Mouse (Mus musculus): ENCODE results near the gene Tcirg1. TPM values are rescaled to one million over a fixed set of nuclear protein-coding genes. Genes with fewer than 3 reads are reported as not detected.
A peak's percentile ranks its signal among the peaks of the same experiment; 100 is the strongest.

Gene Tcirg1
- total RNA-seq, 2 experiments from 2014 or later = 5.1 to 5.8 TPM

DNA sequence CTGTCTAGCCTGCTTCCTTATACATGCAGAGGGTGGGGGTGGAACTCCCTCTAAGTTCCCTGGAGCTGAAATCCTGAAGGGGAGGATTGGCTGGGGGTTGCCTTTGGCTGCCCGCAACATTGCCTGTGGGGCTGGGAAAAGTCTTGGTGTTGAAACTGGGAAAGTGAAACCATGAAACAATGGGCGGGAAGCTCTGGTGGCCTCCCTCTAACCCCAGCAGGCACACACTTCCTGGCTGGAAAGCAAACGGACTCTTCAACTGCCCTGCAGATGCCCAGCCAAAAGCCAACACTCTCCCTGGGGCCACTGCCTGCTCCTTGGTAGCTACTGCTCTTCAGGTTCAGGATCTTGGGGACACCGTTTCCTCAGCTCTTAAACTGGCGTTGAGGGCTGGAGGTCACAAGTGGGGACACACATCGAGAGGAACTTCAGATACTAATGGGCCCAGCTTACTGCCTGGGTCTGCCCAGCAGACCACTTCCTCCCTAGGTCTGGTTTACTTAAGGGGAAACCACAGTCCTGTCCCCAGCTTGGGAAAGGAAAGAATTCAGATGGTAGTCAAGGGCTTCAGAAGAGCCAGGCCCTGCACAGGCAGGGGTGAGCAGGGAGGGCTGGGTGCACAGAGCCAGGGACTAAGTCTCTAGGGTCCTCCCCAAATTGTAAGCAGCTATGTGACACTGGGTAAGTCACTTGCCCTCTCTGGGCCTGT is 1.5 kb downstream of the Tcirg1 start:
- peak; percentile 57 for DNase-seq
- peak overlapping the region; percentile 81 for H3K27ac ChIP-seq
- peak overlapping the region; percentile 73 for H3K4me3 ChIP-seq
- intact Hi-C loops (cut with DNase I) = no loop called here
- no peak for TF ChIP-seq CTCF (IDR thresholded peaks at IDR 0.05)

DNA sequence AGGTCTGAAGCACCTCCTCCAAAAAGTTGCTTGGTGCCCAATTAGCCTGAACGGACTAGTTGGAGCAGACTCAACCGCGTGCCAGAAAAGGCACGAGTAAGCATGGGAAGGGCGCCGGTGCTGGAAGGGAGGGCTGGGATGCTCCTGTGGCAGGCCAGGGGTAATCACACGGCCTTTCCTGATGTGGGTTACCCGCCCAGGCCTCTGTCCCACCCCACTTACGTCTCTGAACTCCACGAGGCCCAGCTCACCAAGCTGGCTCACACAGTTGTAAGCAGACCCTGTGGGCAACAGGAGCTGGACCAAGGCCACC is 2.6 kb downstream of the Tcirg1 start:
- TF ChIP-seq CTCF (IDR thresholded peaks at IDR 0.05) = no peak
- H3K4me3 ChIP-seq = peak overlapping the region; percentile 73
- DNase-seq = peak; percentile 20
- intact Hi-C loops (cut with DNase I) = no loop called here
- peak overlapping the region; percentile 81 for H3K27ac ChIP-seq

DNA sequence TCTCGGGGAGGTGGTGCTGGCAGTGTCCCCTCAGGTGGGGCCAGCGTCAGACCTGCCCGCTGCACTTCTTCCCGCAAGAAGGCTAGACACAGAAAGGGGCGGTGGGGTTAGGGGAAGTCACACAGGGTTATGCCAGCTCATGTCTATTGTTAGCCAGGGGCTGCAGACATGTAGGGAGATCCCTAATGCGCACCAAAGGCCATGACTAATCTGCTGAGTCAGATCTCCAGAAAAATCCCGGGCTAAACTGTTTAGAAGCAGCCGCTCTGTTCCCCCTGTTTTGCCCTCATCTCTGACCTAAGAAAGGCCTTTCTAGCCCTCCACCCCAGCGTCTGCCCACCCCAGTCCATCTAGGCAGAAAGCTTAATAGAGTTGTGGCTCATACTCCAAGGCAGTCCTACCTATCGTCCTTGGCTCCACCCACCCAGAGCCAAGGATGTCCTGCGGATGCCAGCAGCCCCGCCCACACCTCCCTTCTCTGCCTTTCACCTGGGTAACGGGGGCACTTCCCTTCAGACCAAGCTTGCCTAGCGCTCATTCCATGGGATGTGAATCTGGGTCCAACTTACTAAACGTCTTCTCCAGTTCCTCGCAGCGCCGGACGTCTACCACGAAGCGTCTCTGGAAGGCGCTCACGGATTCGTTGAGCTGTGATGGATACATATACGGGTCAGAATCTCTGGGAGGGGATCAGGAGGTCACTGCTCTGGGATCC is 3.1 kb downstream of the Tcirg1 start:
- no peak for TF ChIP-seq CTCF (IDR thresholded peaks at IDR 0.05)
- Histone ChIP-seq H3K27ac (peak overlapping the region; percentile 81; the same call in 1 of the 2 replicates), H3K4me3 (no peak overlapping the region)
- intact Hi-C loops (cut with DNase I) = no loop called here
- DNase-seq = peak; percentile 14

DNA sequence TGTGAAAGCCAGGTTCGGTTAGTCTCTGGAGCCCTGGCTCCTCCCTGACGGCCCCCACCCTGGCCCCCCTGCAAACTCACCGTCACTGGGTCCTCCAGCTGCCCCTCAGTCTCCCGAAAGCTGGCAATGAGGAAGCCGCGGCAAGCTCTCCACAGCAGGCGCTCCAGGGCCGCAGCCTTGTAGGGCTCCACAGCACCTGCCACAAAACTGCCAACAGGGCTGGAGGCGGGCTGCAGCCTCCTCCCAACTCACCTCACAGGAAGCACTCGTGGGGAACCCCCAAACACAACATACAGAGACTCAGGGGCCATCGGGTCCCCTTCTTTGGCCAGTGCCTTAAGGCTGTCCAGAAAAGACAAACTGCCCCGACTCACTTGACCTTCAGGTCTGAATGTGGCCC is 4.0 kb downstream of the Tcirg1 start:
- intact Hi-C loops (cut with DNase I) = no loop called here
- no peak overlapping the region for H3K27ac ChIP-seq
- H3K4me3 ChIP-seq = no peak overlapping the region
- TF ChIP-seq CTCF (IDR thresholded peaks at IDR 0.05) = no peak
- peak; percentile 15 for DNase-seq

DNA sequence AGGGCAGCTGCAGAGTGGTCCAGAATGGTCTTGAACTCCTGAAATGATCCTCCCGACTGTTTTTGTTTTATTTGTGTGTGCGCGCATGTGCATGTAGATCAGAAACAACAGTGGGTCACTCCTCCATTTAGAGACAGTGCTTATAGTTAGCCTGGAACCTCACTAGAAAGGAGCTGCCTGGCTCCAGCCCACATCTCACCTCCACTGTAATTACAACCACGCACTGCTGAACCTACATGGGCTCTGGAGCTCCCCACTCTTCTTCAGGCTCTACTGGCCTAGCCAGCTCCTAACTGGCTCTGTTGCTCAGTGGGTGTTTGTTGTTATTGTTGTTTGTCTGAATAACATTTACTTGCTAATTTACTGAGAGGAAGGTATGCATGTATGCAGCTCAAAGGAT is 7.3 kb downstream of the Tcirg1 start:
- TF ChIP-seq CTCF (IDR thresholded peaks at IDR 0.05) = no peak
- intact Hi-C loops (cut with DNase I) = no loop called here
- no peak overlapping the region for H3K4me3 ChIP-seq
- H3K27ac ChIP-seq = no peak overlapping the region
- DNase-seq = peak; percentile 5

DNA sequence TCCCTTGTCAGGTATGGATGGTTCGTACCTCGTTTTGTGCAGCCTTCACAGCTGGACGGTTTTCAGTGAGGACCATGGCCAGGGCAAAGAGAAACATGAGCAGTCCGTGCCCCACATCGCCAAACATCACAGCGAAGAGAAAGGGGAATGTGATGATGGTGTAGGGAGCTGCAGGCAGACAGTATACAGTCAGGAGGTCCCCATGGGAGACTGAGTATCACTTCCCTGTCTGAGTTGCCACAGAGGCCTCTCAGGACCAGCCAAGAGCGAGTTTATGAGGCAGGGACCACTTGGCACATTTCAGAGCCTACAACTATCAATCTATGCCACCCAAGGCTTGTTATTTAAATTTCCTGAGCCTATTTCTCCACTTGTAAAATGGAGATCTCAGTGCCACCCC is 8.0 kb downstream of the Tcirg1 start:
- H3K27ac ChIP-seq = no peak overlapping the region
- no peak for TF ChIP-seq CTCF (IDR thresholded peaks at IDR 0.05)
- intact Hi-C loops (cut with DNase I) = no loop called here
- H3K4me3 ChIP-seq = no peak overlapping the region
- peak; percentile 12 for DNase-seq

DNA sequence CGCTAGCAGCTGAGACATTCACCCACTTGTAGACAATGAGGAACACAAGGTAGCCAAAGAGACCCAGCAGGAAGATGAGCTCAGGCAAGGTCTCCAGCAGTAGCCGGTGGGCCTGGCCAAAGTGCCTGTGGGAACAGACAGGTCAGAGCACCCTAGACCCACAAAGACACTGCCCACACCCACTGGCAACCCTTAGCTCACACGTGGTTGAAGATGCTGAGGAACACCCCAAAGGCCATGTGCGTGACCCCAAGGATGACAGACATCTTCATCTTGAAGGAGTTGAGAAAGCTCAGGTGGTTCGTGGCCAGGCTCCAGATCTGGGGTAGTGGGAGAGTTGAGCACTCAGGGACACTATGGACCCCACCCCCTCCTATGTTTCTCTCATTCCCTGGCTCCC is 9.4 kb downstream of the Tcirg1 start:
- no peak for TF ChIP-seq CTCF (IDR thresholded peaks at IDR 0.05)
- H3K27ac ChIP-seq = no peak overlapping the region
- DNase-seq = no peak
- intact Hi-C loops (cut with DNase I) = no loop called here
- no peak overlapping the region for H3K4me3 ChIP-seq

DNA sequence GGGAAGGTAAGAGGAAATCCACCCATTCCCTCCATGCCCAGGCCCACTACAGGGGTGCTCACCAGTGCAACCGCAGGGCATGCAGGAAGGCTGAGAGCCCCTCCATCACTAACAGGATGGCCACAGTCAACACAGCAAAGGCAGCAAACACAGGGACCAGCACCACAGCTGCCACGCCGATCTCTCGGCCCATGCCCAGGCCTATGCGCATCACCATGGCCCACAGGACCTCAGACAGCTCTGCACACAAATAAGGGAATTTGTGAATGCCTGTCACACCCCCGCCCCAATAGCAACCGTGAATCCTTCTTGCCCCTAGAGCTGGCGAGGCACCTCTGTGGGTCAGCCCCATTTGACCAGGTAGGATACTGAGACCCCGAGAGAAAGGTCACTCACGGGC is 10.7 kb downstream of the Tcirg1 start:
- no peak overlapping the region; the same call in 1 of the 2 replicates for H3K27ac ChIP-seq
- H3K4me3 ChIP-seq = no peak overlapping the region
- no peak for DNase-seq
- intact Hi-C loops (cut with DNase I) = no loop called here
- no peak for TF ChIP-seq CTCF (IDR thresholded peaks at IDR 0.05)

DNA sequence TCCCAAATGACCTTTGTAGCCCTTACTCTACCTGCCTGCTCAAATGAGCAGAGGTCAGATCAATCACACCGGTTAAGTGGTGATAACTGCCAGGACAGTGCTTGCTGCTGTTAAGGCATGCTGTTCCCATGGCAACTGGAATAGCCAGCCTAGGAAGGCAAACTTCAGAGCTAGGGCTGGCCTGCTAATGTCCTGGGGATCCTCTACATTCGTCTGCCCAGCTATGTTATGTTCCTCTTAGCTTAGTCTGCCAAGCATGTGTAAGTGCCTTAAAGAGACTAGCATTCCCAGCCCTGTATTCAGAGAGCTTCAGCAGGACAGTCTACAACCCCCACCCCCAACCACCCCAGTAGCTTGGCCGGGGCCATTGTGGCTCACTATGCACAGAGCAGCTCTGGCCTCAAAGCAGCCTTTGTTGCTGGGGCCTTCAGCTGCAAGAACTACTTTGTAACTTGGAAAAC is 11.7 kb downstream of the Tcirg1 start:
- intact Hi-C loops (cut with DNase I) = no loop called here
- no peak for TF ChIP-seq CTCF (IDR thresholded peaks at IDR 0.05)
- no peak overlapping the region for H3K4me3 ChIP-seq
- no peak for DNase-seq
- no peak overlapping the region for H3K27ac ChIP-seq

DNA sequence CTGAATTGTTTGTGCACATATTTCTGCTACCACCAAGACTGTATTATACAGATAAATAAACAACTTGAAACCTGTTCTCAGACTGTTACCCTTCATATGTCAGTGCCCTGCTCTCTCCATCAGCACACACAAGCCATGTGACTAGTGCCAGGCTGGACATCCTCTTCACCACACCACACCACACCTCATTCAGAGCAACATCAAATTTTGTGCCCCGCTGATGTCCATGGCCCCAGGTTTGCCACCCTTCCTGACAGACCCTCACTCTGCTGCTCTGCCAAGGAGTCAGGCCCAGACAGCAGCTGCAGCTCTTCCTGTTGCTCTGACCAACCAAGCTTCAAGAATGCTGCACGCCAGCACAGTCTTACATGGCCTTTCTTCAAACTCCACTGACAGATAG is 12.6 kb downstream of the Tcirg1 start:
- DNase-seq = no peak
- intact Hi-C loops (cut with DNase I) = no loop called here
- no peak overlapping the region for H3K4me3 ChIP-seq
- TF ChIP-seq CTCF (IDR thresholded peaks at IDR 0.05) = no peak
- no peak overlapping the region for H3K27ac ChIP-seq

DNA sequence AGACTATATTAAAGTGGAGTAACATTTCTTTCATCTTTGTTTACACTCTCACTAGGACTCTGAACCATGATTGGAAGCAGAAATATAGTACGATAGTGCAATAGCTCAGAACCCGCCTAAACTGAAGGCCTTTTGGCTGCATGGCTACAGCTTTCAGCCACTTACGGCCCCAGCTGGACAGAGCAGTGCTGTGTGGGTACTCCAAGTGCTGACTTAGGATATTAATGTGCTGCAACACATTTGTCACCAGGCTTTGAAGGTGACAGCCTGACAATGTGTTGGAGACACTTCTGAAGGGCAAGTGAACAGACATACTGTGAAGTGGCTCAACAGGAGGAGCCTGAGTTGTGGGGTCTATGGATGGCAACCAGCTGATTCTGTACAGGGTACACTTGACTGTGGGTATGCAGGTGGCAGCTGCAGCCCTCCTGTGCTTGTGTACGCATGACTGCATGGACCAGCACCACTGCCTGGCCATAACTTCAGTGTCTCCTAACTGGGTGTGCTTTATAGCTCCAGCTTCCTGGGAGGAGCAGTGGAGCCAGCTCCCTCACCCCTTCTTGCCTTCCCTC is 13.3 kb downstream of the Tcirg1 start:
- Histone ChIP-seq H3K27ac (no peak overlapping the region), H3K4me3 (no peak overlapping the region)
- no peak for TF ChIP-seq CTCF (IDR thresholded peaks at IDR 0.05)
- intact Hi-C loops (cut with DNase I) = no loop called here
- no peak for DNase-seq

DNA sequence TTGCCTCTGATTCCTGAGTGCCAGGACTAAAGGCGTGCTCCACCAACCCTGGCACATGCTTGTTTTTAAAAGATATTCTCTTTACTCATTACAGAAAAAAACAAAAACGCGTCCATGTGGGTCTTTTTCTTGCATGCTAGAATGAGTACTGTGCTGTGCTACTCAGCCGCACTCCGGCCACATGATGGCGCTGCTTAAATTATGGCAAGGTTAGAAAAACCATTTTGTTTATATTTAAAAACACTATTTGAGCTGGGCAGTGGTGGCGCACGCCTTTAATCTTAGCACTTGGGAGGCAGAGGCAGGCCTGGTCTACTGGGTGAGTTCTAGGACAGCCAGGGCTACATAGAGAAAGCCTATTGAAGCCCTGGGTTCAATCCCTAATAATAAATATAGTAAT is 16.8 kb downstream of the Tcirg1 start:
- Histone ChIP-seq H3K27ac (no peak overlapping the region), H3K4me3 (no peak overlapping the region)
- intact Hi-C loops (cut with DNase I) = no loop called here
- TF ChIP-seq CTCF (IDR thresholded peaks at IDR 0.05) = peak; percentile 46
- DNase-seq = no peak

DNA sequence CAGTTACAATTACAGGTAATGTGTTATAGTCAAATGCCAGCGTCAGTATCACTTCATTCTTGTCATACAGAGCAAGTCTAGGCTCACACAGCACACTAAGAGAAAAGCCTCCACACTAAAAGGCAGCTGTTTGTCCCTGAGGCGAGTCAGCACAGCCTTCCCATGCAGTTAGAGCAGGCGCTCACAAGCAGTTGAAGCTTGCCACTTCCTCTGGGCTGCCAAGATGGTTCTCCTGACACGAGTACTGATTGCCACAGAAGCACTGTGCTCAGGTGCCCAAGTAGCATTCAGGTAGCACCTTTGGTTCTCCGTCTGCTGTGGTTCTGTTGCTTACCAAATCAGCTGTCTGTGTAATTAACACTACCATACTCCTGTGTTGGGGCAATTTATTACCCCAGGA is 17.8 kb downstream of the Tcirg1 start:
- DNase-seq = no peak
- Histone ChIP-seq H3K4me3 (no peak overlapping the region), H3K27ac (no peak overlapping the region)
- no peak for TF ChIP-seq CTCF (IDR thresholded peaks at IDR 0.05)
- intact Hi-C loops (cut with DNase I) = no loop called here
